Mouse (Mus musculus): ENCODE measurements around the gene Rspo1.

GRCm38 (mm10) chr4:124971094-124971493, 15.1 kb upstream of the Rspo1 start:
- no peak for TF ChIP-seq CTCF (IDR thresholded peaks at IDR 0.05; ENCODE audit: low read depth)
- no peak for TF ChIP-seq EP300 (IDR thresholded peaks at IDR 0.05; ENCODE audit: low read depth)

All from heart, postnatal 0 days (tissue).